Mouse (Mus musculus) urinary bladder, postnatal 14 days (tissue): ENCODE data around the gene Olfr1085.
"Not testable (repeated sequence)": the region's sequence is repeated elsewhere in the genome, so short reads cannot be mapped to it uniquely, and the experiment has no call there.

Source experiments
- DNase-seq: peaks from one replicate; pipeline ENCODE4 v3.0.0; 2021; ENCODE audit warnings: low spot score

Olfr1085 gene

DNA sequence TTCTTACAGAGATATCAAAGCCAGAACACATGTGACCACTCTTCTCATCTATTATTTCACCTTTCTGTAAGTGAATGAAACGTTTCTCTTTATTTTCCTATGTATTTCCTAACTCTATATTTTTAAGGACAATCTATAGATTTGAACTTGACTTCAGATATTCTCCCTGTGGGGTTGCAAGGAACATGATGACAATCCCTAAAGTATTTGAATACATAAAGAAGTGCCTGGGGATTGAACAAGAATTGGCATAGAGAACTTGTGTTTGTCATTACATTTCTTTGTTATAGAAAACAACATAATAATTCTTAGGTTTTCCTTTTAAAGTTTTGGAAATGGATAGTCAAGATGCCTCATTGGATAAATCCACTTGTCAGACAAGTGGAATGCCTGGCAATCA is at the start of gene Olfr1085:
TSS of gene Olfr1085 (minus strand) at position 101 of the 400 bp plus-strand sequence.
- DNase-seq, result no peak

DNA sequence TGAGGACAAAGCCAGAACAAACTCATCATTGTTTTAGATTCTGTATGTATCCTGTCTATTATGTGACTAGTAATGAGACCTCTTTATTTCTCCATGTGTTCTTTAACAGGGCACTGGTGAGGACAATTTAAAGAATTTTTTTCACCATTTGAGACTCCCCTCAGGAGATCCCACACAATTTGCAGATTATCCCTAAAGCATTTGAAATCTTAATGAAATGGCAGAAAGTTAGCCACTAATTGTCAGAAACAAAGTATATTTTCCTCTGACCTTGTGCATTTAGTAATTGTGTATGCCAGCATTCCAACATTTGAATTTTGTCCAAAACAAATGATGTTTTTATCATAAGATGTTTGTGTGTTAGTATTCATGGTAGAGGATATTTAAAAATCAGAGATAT is 36.5 kb upstream of the Olfr1085 start, which contains the start of gene Olfr1087:
TSS of gene Olfr1087 (minus strand) at position 101 of the 400 bp plus-strand sequence.
- DNase-seq, result no peak

DNA sequence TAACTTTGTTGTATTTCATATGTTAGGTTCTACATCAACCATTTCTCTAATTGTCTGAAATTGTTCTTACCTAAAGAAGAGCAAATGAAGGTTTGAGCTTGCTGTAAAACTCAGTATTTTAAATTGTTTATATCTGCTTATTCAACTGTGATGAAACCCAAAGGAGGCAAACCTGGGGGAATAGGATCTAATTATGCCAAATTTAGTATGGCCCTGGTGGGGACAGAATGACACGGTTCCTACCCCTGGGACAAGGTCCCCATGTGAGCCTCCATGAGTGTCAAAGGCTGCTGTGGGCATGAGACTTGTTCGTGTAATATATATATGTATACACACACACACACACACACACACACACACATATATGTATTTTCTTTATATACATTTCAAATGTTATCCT is 18.2 kb upstream of the Olfr1085 start, which contains the start of gene Olfr1086:
TSS of gene Olfr1086 (minus strand) at position 101 of the 400 bp plus-strand sequence.
- no peak for DNase-seq

DNA sequence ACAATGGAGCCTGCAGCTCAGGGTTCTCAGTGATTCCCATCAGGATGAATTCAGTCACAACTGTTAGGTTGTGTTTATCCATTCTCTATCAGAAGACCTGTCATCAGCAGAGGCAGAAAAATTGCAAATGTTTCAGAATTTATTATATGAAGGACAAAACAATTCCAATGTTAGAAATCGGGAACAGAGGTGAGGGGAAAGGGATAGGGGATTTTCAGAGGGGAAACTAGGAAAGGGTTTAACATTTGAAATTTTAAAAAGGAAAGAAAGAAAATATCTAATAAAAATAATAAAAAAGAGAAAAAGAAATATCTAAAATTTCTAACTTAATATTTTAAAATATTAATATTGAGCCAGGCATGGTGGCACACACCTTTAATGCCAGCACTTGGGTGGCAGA is 22.2 kb downstream of the Olfr1085 start, which contains the start of gene Olfr1084:
TSS of gene Olfr1084 (minus strand) at position 101 of the 400 bp plus-strand sequence.
- not testable (repeated sequence) for DNase-seq
